Mouse (Mus musculus): Measurements from ENCODE around the gene Apon. TPM values are rescaled to one million over a fixed set of nuclear protein-coding genes. Genes with fewer than 3 reads are reported as not detected.
"Not testable (repeated sequence)": the region's sequence is repeated elsewhere in the genome, so short reads cannot be mapped to it uniquely, and the experiment has no call there.

Gene Apon
- polyA plus RNA-seq, 1 experiment: 3.2 TPM

- TF ChIP-seq CTCF (IDR thresholded peaks at IDR 0.05; ENCODE audit: control insufficient read depth, insufficient read depth, low read length): peak; percentile 70
- no peak for TF ChIP-seq POLR2A (IDR thresholded peaks at IDR 0.05; ENCODE audit: borderline replicate concordance, control insufficient read depth, low read depth, low read length)
- WGBS: under 1% methylated on average over 18 of the region's 18 CpGs
- Histone ChIP-seq H3K27ac (ENCODE audit: control insufficient read depth, insufficient read depth, low read depth, low read length, poor library complexity) (peak overlapping the region; percentile 28; the same call in 1 of the 2 replicates), H3K4me1 (ENCODE audit: control insufficient read depth, insufficient read depth, low read length) (no peaks in the 10 kb centered on the region; the same call in 1 of the 2 replicates), H3K4me3 (replicated peaks; ENCODE audit: control insufficient read depth, low read depth, low read length) (peak overlapping the region; percentile 47)
These were observed 41.0 kb upstream of the Apon start for GRCm38 (mm10) chr10:128212871-128213323.

- not testable (repeated sequence) for H3K4me3 ChIP-seq (replicated peaks; ENCODE audit: control insufficient read depth, low read depth, low read length); H3K4me1 ChIP-seq (ENCODE audit: control insufficient read depth, insufficient read depth, low read length)
- WGBS: 90% methylated on average over 4 of the region's 4 CpGs
These were observed 39.8 kb upstream of the Apon start for GRCm38 (mm10) chr10:128214112-128214511.

GRCm38 (mm10) chr10:128214981-128215380, 38.9 kb upstream of the Apon start:
- no peak overlapping the region for H3K27ac ChIP-seq (ENCODE audit: control insufficient read depth, insufficient read depth, low read depth, low read length, poor library complexity)
- no peaks in the 10 kb centered on the region; the same call in 1 of the 2 replicates for H3K4me1 ChIP-seq (ENCODE audit: control insufficient read depth, insufficient read depth, low read length)
- TF ChIP-seq POLR2A (IDR thresholded peaks at IDR 0.05; ENCODE audit: borderline replicate concordance, control insufficient read depth, low read depth, low read length) (no peak), CTCF (IDR thresholded peaks at IDR 0.05; ENCODE audit: control insufficient read depth, insufficient read depth, low read length) (no peak)
- 63% methylated on average over 5 of the region's 5 CpGs for WGBS
- H3K4me3 ChIP-seq (replicated peaks; ENCODE audit: control insufficient read depth, low read depth, low read length): no peak overlapping the region

More at GRCm38 (mm10) chr10:128214112-128214511, 39.8 kb upstream of the Apon start:
- not testable (repeated sequence) for H3K27ac ChIP-seq (ENCODE audit: control insufficient read depth, insufficient read depth, low read depth, low read length, poor library complexity)

- H3K27ac ChIP-seq (ENCODE audit: control insufficient read depth, insufficient read depth, low read depth, low read length, poor library complexity): peak overlapping the region; percentile 41
These were observed 35.3 kb upstream of the Apon start for GRCm38 (mm10) chr10:128218387-128219117.

GRCm38 (mm10) chr10:128221533-128222286, 32.2 kb upstream of the Apon start:
- no peak for TF ChIP-seq CTCF (IDR thresholded peaks at IDR 0.05; ENCODE audit: control insufficient read depth, insufficient read depth, low read length)
- TF ChIP-seq POLR2A (IDR thresholded peaks at IDR 0.05; ENCODE audit: borderline replicate concordance, control insufficient read depth, low read depth, low read length): no peak
- Histone ChIP-seq H3K4me3 (replicated peaks; ENCODE audit: control insufficient read depth, low read depth, low read length) (no peak overlapping the region), H3K27ac (ENCODE audit: control insufficient read depth, insufficient read depth, low read depth, low read length, poor library complexity) (no peak overlapping the region), H3K4me1 (ENCODE audit: control insufficient read depth, insufficient read depth, low read length) (no peaks in the 10 kb centered on the region; the same call in 1 of the 2 replicates)
- 64% methylated on average over 16 of the region's 16 CpGs for WGBS

More at GRCm38 (mm10) chr10:128218387-128219117, 35.3 kb upstream of the Apon start:
- no peaks in the 10 kb centered on the region; the same call in 1 of the 2 replicates for H3K4me1 ChIP-seq (ENCODE audit: control insufficient read depth, insufficient read depth, low read length)
- 58% methylated on average over 18 of the region's 18 CpGs for WGBS
- TF ChIP-seq CTCF (IDR thresholded peaks at IDR 0.05; ENCODE audit: control insufficient read depth, insufficient read depth, low read length) (no peak), POLR2A (IDR thresholded peaks at IDR 0.05; ENCODE audit: borderline replicate concordance, control insufficient read depth, low read depth, low read length) (no peak)
- no peak overlapping the region for H3K4me3 ChIP-seq (replicated peaks; ENCODE audit: control insufficient read depth, low read depth, low read length)

- WGBS: 86% methylated on average over 5 of the region's 5 CpGs
- H3K27ac ChIP-seq (ENCODE audit: control insufficient read depth, insufficient read depth, low read depth, low read length, poor library complexity): no peak overlapping the region
- no peaks in the 10 kb centered on the region for H3K4me1 ChIP-seq (ENCODE audit: control insufficient read depth, insufficient read depth, low read length)
- no peak overlapping the region for H3K4me3 ChIP-seq (replicated peaks; ENCODE audit: control insufficient read depth, low read depth, low read length)
- TF ChIP-seq CTCF (IDR thresholded peaks at IDR 0.05; ENCODE audit: control insufficient read depth, insufficient read depth, low read length): no peak
These were observed 28.8 kb upstream of the Apon start for GRCm38 (mm10) chr10:128225064-128225463.

- Histone ChIP-seq H3K4me1 (ENCODE audit: control insufficient read depth, insufficient read depth, low read length) (no peaks in the 10 kb centered on the region; the same call in 1 of the 2 replicates), H3K4me3 (replicated peaks; ENCODE audit: control insufficient read depth, low read depth, low read length) (no peak within 1 kb of the TSS), H3K27ac (ENCODE audit: control insufficient read depth, insufficient read depth, low read depth, low read length, poor library complexity) (no peak within 1 kb of the TSS)
- 78% methylated on average over 4 of the region's 4 CpGs for WGBS
- TF ChIP-seq POLR2A (IDR thresholded peaks at IDR 0.05; ENCODE audit: borderline replicate concordance, control insufficient read depth, low read depth, low read length) (no peak), CTCF (IDR thresholded peaks at IDR 0.05; ENCODE audit: control insufficient read depth, insufficient read depth, low read length) (no peak)
These were observed 28.4 kb upstream of the Apon start, which contains the start of gene Mip for GRCm38 (mm10) chr10:128225538-128225937. Mip (plus strand) TSS chr10:128225838.

- no peaks in the 10 kb centered on the region; the same call in 1 of the 2 replicates for H3K4me1 ChIP-seq (ENCODE audit: control insufficient read depth, insufficient read depth, low read length)
- no peak for TF ChIP-seq CTCF (IDR thresholded peaks at IDR 0.05; ENCODE audit: control insufficient read depth, insufficient read depth, low read length)
- TF ChIP-seq POLR2A (IDR thresholded peaks at IDR 0.05; ENCODE audit: borderline replicate concordance, control insufficient read depth, low read depth, low read length): no peak
- no peak overlapping the region for H3K27ac ChIP-seq (ENCODE audit: control insufficient read depth, insufficient read depth, low read depth, low read length, poor library complexity)
- H3K4me3 ChIP-seq (replicated peaks; ENCODE audit: control insufficient read depth, low read depth, low read length): no peak overlapping the region
- WGBS: 68% methylated on average over 9 of the region's 9 CpGs
These were observed 26.3 kb upstream of the Apon start for GRCm38 (mm10) chr10:128227592-128227991.
